Mouse (Mus musculus): ENCODE data around the gene Wdr59.

The Wdr59 gene

GRCm38 (mm10) chr8:111521713-111522429, at the start of gene Wdr59:
TSS of gene Wdr59 (minus strand) at chr8:111522092.
- peak; percentile 96 to 98 for DNase-seq

DNA sequence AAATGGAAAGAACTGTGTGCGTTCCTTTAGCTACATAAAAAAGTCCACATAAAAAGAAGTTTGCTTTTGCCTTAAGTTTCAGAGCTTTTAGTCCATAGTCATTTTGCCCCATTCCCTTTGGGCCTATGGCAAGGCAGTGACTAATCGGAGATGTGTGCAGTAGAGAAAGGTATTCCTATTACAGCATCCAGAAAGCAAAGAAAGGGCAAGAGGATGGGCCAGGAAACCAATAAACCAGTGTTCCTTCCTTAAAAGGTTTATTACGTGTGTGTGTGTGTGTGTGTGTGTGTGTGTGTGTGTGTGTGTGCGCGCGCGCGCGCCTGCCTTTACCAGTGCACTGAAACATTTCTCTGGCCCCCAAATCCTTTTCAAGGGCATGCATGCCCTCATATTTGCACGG, 49.8 kb upstream of the Wdr59 start:
- DNase-seq: no peak

DNA sequence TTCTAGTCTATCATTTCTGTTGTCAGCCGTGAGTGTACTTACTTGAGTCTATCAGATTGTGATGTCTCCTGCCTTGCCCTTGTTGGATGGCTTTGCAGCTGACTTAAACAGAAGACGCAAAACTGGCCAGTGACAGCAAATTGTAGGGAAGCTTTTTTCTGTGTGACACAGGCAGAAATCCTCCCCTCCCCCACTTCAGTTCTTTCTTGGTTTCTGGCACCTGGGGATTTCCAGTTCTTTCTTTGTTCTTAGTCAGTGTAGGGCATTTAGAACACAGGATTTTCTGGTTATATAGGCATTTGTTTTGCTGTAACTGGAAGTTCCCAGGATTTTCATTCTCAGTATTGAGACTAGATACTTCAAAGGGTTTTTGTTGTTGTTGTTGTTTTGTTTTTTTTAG, 48.5 kb upstream of the Wdr59 start:
- DNase-seq: no peak

DNA sequence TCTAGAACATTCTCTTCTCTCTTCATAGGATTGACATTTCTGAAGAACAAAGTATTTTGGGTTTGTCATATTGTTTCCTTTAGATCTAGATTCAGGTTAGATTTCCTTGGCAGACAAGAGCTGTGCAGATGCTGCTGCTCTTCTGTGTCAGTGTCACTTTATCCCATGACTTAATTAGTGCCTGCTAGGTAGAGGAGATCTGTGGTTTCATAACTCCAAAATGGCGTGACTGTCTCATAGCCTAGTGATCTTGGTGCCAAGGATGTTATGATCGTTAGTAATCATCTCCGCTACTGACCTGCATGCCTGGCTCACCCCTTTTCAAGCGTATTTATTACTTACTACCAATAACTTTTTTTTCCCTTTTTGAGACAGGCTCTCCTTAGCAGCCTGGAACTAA, 48.0 kb upstream of the Wdr59 start:
- no peak for DNase-seq

GRCm38 (mm10) chr8:111568029-111568428, 46.1 kb upstream of the Wdr59 start:
- DNase-seq: no peak

GRCm38 (mm10) chr8:111567571-111567970, 45.7 kb upstream of the Wdr59 start:
- no peak for DNase-seq

GRCm38 (mm10) chr8:111566326-111566725, 44.4 kb upstream of the Wdr59 start:
- DNase-seq: no peak

GRCm38 (mm10) chr8:111565784-111566191, 43.9 kb upstream of the Wdr59 start:
- DNase-seq: no peak

DNA sequence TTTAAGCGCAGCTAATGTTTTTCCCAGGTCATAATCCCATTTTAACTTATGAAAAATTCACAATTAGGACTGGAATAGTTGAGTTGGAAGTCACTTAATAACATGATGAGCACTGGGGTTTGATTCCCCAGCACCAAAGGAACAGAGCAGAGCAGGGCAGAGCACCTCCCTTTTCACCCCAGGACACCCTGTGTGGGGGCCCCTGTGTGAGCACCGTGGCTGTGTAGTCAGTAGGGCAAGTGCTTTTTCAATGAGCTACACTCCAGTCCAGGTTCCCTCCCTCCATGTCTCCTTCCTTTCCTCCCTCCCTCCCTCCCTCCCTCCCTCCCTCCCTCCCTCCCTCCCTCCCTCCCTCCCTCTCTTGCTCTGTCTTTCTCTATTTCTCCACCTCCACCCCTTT, 42.2 kb upstream of the Wdr59 start:
- no peak for DNase-seq

- no peak for DNase-seq
Observed at GRCm38 (mm10) chr8:111563687-111564086, 41.8 kb upstream of the Wdr59 start.

DNA sequence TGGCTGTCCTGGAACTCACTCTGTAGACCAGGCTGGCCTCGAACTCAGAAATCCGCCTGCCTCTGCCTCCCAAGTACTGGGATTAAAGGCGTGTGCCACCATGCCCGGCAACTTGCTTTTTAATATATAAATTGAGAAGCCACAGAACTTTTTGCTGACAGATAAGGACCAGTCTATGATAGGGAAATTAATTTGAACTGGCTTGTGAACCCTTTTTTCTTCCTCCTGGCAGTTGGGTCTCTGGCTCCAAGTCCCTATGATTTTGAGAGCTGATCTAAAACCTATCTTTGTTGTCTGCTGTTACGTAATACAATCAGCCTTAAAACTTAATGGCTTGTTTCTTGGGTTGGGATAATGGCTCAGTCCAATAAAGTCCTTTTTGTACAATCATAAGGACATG, 41.2 kb upstream of the Wdr59 start:
- no peak for DNase-seq

DNA sequence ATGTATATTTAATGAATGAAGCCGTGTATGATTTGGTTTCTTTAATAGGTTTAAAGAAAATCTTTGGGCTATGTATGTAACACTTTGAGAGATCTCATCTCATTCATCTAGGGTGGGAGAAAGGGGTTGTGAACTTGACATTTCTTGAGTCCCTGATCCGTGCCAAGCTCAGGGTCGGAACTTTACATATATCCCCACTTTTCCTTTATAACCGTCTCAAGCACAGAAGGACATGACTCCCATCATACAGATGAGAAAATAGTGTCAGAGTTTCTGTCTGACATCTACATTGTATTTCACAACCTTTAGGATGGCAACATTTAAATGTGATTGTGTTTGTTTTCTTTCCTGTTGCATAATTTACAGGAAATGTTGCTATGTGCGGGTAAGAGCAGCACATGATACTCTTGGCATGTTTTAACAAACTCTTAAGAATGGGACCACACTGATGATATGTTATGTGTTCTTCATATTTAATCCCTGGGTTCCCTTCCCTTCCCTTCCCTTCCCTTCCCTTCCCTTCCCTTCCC, 40.4 kb upstream of the Wdr59 start:
- DNase-seq: no peak

GRCm38 (mm10) chr8:111561824-111562223, 39.9 kb upstream of the Wdr59 start:
- peak; percentile 38 to 55 for DNase-seq

- no peak for DNase-seq
Observed at GRCm38 (mm10) chr8:111551511-111552130, 29.7 kb upstream of the Wdr59 start.

- no peak for DNase-seq
Observed at GRCm38 (mm10) chr8:111550002-111550870, 28.3 kb upstream of the Wdr59 start.

GRCm38 (mm10) chr8:111548201-111548600, 26.3 kb upstream of the Wdr59 start:
- DNase-seq: no peak

DNA sequence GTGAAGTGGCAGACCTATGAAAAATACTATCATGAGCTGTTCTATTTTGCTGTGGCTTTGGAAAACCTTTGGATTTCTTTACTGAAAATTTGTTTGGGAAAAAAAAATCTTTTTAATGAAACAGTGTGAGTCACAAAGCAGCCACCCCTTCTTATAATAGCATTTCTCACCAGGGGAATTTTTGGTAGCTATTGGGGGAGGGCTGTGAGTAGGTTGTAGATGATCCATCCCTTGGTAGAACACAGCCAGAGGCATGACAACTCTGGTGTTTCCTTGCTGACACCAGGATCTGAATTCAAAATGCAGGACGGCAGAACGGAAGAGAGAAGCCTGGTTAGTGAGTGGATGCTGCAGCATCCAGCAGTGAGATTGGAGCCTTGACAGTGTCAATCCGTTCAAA, 25.3 kb upstream of the Wdr59 start:
- DNase-seq: no peak

- no peak for DNase-seq
Observed at GRCm38 (mm10) chr8:111545406-111546156, 23.7 kb upstream of the Wdr59 start.

GRCm38 (mm10) chr8:111543712-111544380, 22.0 kb upstream of the Wdr59 start:
- DNase-seq: no peak

- peak in 1 of 2 experiments; percentile 21 for DNase-seq
Observed at GRCm38 (mm10) chr8:111539422-111540076, 17.7 kb upstream of the Wdr59 start.

DNA sequence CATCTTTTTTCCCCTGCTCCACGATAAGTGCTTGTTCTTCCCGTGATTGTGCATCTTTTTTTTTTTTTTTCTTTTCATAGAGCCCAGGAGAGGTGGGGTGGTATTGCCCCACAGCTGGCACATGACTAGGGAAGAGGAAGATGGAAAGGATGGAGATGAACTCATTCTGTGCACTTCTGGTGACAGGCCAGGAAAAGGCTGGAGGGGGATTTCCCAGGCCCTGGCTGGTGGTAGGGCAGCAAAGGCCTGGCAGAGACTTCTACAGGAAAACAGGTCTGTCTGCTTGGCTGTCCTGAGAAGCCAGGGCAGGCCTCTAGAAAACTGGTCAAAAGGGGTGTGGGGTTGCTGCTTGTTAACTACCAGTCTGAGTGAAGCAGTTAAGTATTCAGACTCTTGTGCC, 16.3 kb upstream of the Wdr59 start:
- DNase-seq: peak; percentile 43 to 63

- DNase-seq: no peak
Observed at GRCm38 (mm10) chr8:111537765-111538158, 15.9 kb upstream of the Wdr59 start.

All from lung, postnatal 4 days (tissue).